In genomic region chr4:106313874-106314273, GRCm38 (mm10) we compare ENCODE assay signal across 25 mouse cellular contexts. TPM values are rescaled to one million over a fixed set of nuclear protein-coding genes. Genes with fewer than 3 reads are reported as not detected.
A peak's percentile ranks its signal among the peaks of the same experiment; 100 is the strongest.
DNase-seq lines count a peak whose midpoint lies in the region; ATAC-seq and TF ChIP-seq lines count a peak whose summit lies in the region.
"Had no signal": no experiment of that assay in that cellular context is flagged by ENCODE, and none has a peak within 500 bp of the region (broad histone marks: within the 10 kb centered on the region; RNA-seq: fewer than 3 reads in every experiment).

No protein-coding gene starts in this region.

- 31% methylated on average over 4 of the region's 4 CpGs for WGBS in liver, embryonic 11.5 days
- WGBS in liver, embryonic 12.5 days (ENCODE audit: insufficient replicate concordance), result 15% methylated on average over 4 of the region's 4 CpGs
- WGBS in liver, postnatal 0 days (ENCODE audit: insufficient replicate concordance), result 24% methylated on average over 4 of the region's 4 CpGs

- no peaks in the 10 kb centered on the region for H3K9me3 ChIP-seq in liver, embryonic 11.5 days (ENCODE audit: control insufficient read depth, low read length)
- H3K9me3 ChIP-seq in liver, embryonic 12.5 days (replicated peaks), result no peaks in the 10 kb centered on the region
- no peaks in the 10 kb centered on the region for H3K9me3 ChIP-seq in liver, postnatal 0 days (ENCODE audit: low read length)
- H3K9me3 ChIP-seq: forebrain, embryonic 15.5 days; G1E; heart, embryonic 12.5 days had no signal

- H3K27ac ChIP-seq in liver, embryonic 11.5 days (ENCODE audit: low read depth, low read length), result no peak overlapping the region
- peak overlapping the region; percentile 33; the same call in 1 of the 2 replicates for H3K27ac ChIP-seq in liver, embryonic 12.5 days
- H3K27ac ChIP-seq in liver, postnatal 0 days (ENCODE audit: low read depth), result no peak overlapping the region
- H3K27ac ChIP-seq: forebrain, embryonic 15.5 days; heart, adult 2 months; hindbrain, embryonic 14.5 days; macrophage; stomach, postnatal 0 days had no signal

- peaks cover 19% of the 10 kb centered on the region for H3K4me1 ChIP-seq in liver, embryonic 11.5 days (replicated peaks; ENCODE audit: control insufficient read depth, insufficient read depth, low read length)
- peaks cover 46% of the 10 kb centered on the region for H3K4me1 ChIP-seq in liver, embryonic 12.5 days
- H3K4me1 ChIP-seq in liver, postnatal 0 days (ENCODE audit: insufficient read depth), result peaks cover 33% of the 10 kb centered on the region

- no peak overlapping the region for H3K4me2 ChIP-seq in liver, embryonic 11.5 days
- peak overlapping the region; percentile 95 for H3K4me2 ChIP-seq in liver, embryonic 12.5 days
- H3K4me2 ChIP-seq in liver, postnatal 0 days (ENCODE audit: low read depth, low read length), result peak overlapping the region; percentile 90; the same call in 1 of the 2 replicates
- H3K4me2 ChIP-seq: forebrain, embryonic 15.5 days; heart, embryonic 12.5 days; hindbrain, embryonic 14.5 days had no signal

- DNase-seq in liver (peak; percentile 56), ES-CJ7 (ENCODE audit: low read depth, low spot score) (peak; percentile 76)
- DNase-seq in liver, embryonic 11.5 days (ENCODE audit: low spot score), result no peak
- DNase-seq in liver, postnatal 0 days, result no peak
- DNase-seq in lung, postnatal 10 days, result no peak
- no peak for DNase-seq in gastrocnemius, postnatal 36 days
- DNase-seq: cerebellum, adult 2 months; cerebellum, postnatal 14 days; gastrocnemius, postnatal 25 days; heart, adult 2 months; kidney, adult 9 months; kidney, postnatal 10 days; layer of hippocampus, adult 9-11 months; midbrain, embryonic 14.5 days; right cerebral cortex, postnatal 25 days had no signal

- no peaks in the 10 kb centered on the region for H3K36me3 ChIP-seq in liver, embryonic 11.5 days (ENCODE audit: control insufficient read depth, insufficient read depth, low read length)
- H3K36me3 ChIP-seq in liver, embryonic 12.5 days, result peaks cover 7% of the 10 kb centered on the region
- no peaks in the 10 kb centered on the region for H3K36me3 ChIP-seq in liver, postnatal 0 days (replicated peaks; ENCODE audit: insufficient read depth, low read length)
- H3K36me3 ChIP-seq: forebrain, embryonic 15.5 days; heart, embryonic 12.5 days had no signal

- no peak for TF ChIP-seq EP300 in liver, postnatal 0 days (IDR thresholded peaks at IDR 0.05; ENCODE audit: low read depth)

- no peak overlapping the region for H3K9ac ChIP-seq in liver, embryonic 11.5 days (ENCODE audit: low read depth, low read length)
- H3K9ac ChIP-seq in liver, embryonic 12.5 days, result no peak overlapping the region; the same call in 1 of the 2 replicates
- H3K9ac ChIP-seq in liver, postnatal 0 days (replicated peaks), result no peak overlapping the region
- H3K9ac ChIP-seq: forebrain, embryonic 15.5 days; heart, embryonic 12.5 days; hindbrain, embryonic 14.5 days had no signal

- ATAC-seq in liver, embryonic 11.5 days (replicated peaks; ENCODE audit: low FRiP score), result no peak
- ATAC-seq in liver, embryonic 12.5 days, result no peak
- ATAC-seq in liver, postnatal 0 days, result no peak
- ATAC-seq: CD4-positive, CD25-positive, alpha-beta regulatory T cell, adult 4 months; forebrain, embryonic 15.5 days; intestine, postnatal 0 days; Patski had no signal

- H3K27me3 ChIP-seq in liver, embryonic 11.5 days (replicated peaks; ENCODE audit: control insufficient read depth, insufficient read depth, low read length), result no peaks in the 10 kb centered on the region
- no peaks in the 10 kb centered on the region for H3K27me3 ChIP-seq in liver, embryonic 12.5 days (replicated peaks)
- H3K27me3 ChIP-seq in liver, postnatal 0 days (ENCODE audit: insufficient read depth, low read length), result no peaks in the 10 kb centered on the region
- H3K27me3 ChIP-seq: forebrain, embryonic 15.5 days; heart, embryonic 12.5 days; Patski had no signal

- TF ChIP-seq CTCF in liver, postnatal 0 days (IDR thresholded peaks at IDR 0.05; ENCODE audit: low read depth), result no peak

- intact Hi-C loops in gastrocnemius, postnatal 36 days (cut with DNase I), result loop anchor here (5.0 kb wide), 1 partner anchor 67 kb away; no protein-coding TSS in a partner anchor

- H3K4me3 ChIP-seq in liver, embryonic 11.5 days (ENCODE audit: low read depth, low read length), result no peak overlapping the region
- H3K4me3 ChIP-seq in liver, embryonic 12.5 days, result no peak overlapping the region
- H3K4me3 ChIP-seq in liver, postnatal 0 days (ENCODE audit: low read depth, low read length), result no peak overlapping the region
- H3K4me3 ChIP-seq: forebrain, embryonic 15.5 days; heart, adult 2 months; heart, embryonic 12.5 days had no signal

RNA-seq across cellular contexts. Expression of gene Usp24, which starts 2.1 kb away (rescaled TPM):
- 12.6 and 15.1 TPM in 2 replicates for polyA plus RNA-seq in liver, embryonic 11.5 days (2014; fragmentation: Nextera tagmentation; extraction: Ambion mirVana)
- polyA plus RNA-seq in liver, embryonic 12.5 days (2016; fragmentation: Nextera tagmentation; extraction: Ambion mirVana), result 13.5 and 13.6 TPM in 2 replicates
- polyA plus RNA-seq in liver, postnatal 0 days (2015; fragmentation: Nextera tagmentation; extraction: Ambion mirVana), result 4.7 TPM in 2 replicates
- 10 to 100 TPM; 50.5 to 52.6 TPM for total RNA-seq in gastrocnemius, postnatal 36 days (2021)

Comparison
In these comparisons a context has a peak if more than half of its experiments do, and no peak if none do; other contexts are left out.
1. DNase-seq: peak in liver (single experiment) and ES-CJ7 (single experiment); none in liver, embryonic 11.5 days (single experiment), liver, postnatal 0 days (single experiment), lung, postnatal 10 days (single experiment) and gastrocnemius, postnatal 36 days (0 of 2).